Mouse (Mus musculus) lung, embryonic 16.5 days (tissue): ENCODE data around the gene Cers6. TPM values are rescaled to one million over a fixed set of nuclear protein-coding genes. Genes with fewer than 3 reads are reported as not detected.
A peak's percentile ranks its signal among the peaks of the same experiment; 100 is the strongest.

Experiments used
- ATAC-seq: fragments of 200-750 bp; cut with Nextera tagmentation; 2 replicates; pipeline ENCODE4 v1.8.0; 2017; ENCODE audit warnings: low read depth, mild to moderate bottlenecking, moderate library complexity
- H3K27ac ChIP-seq: fragments of 300-500 bp; sonication (generic); 2 replicates; pipeline ENCODE4 v1.5.1; 2014; ENCODE audit warnings: mild to moderate bottlenecking, control low read depth, low read length
- H3K27me3 ChIP-seq: fragments of 300-500 bp; sonication (generic); 2 replicates; pipeline ENCODE4 v1.6.1; 2014; ENCODE audit warnings: low read depth, low read length, mixed read lengths; ENCODE audit not compliant: control insufficient read depth, insufficient read depth
- H3K36me3 ChIP-seq: fragments of 300-500 bp; sonication (generic); 2 replicates; pipeline ENCODE4 v1.6.1; 2014; ENCODE audit warnings: low read length; ENCODE audit not compliant: control insufficient read depth, insufficient read depth
- H3K4me1 ChIP-seq: fragments of 300-500 bp; sonication (generic); replicated peaks from 2 replicates; pipeline ENCODE4 v1.6.1; 2014; ENCODE audit warnings: low read length, mixed read lengths; ENCODE audit not compliant: control insufficient read depth, insufficient read depth
- H3K4me2 ChIP-seq: fragments of 300-500 bp; sonication (generic); 2 replicates; pipeline ENCODE4 v1.6.1; 2014; ENCODE audit warnings: low read depth, low read length, control low read depth
- H3K4me3 ChIP-seq: fragments of 300-500 bp; sonication (generic); 2 replicates; pipeline ENCODE4 v1.5.1; 2014; ENCODE audit warnings: mild to moderate bottlenecking, low read length, control low read depth
- H3K9ac ChIP-seq: fragments of 300-500 bp; sonication (generic); 2 replicates; pipeline ENCODE4 v1.6.1; 2014; ENCODE audit warnings: low read length, control low read depth
- H3K9me3 ChIP-seq: fragments of 300-500 bp; sonication (generic); 2 replicates; pipeline ENCODE4 v1.6.1; 2016; ENCODE audit warnings: low read length; ENCODE audit not compliant: control insufficient read depth
- WGBS: fragments of 180-500 bp; shearing (Covaris S2); extraction: QIAGEN DNeasy Blood & Tissue Kit; methylation state at CpG from one replicate; pipeline ENCODE4 v1.1.7; 2014; 5-methylcytosine and 5-hydroxymethylcytosine counted together
- polyA plus RNA-seq: library from polyadenylated mRNA; unstranded; fragments of >200 nt; fragmentation: Nextera tagmentation; extraction: Ambion mirVana; gene quantifications from 2 replicates; pipeline ENCODE4 v1.2.1, GENCODE M21; 2015

The Cers6 gene
- polyA plus RNA-seq, 1 experiment from 2014 or later = 19.7 TPM

DNA sequence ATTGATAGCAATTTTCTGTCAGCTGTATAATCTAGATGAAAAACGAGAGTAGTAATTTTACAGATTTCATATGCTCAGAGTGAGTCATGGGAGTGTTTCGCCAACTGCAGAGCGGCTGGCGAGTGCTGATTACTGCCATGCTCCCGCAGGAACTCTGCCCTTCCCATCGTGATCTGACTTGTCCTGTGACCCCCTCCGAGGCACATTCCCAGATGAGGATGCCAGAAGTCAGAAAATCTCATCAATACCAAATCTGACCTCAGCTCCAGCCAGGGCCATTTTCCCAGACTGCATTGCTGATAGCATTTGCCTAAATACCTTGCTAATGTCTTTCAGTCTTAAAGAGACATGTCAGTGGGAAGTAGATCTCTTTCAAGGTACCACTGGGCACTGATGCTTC lies 187.9 kb downstream of the Cers6 start:
- no peaks in the 10 kb centered on the region for H3K27me3 ChIP-seq
- H3K4me1 ChIP-seq = peaks cover 6% of the 10 kb centered on the region
- H3K36me3 ChIP-seq = no peaks in the 10 kb centered on the region
- H3K4me3 ChIP-seq = no peak overlapping the region
- WGBS = 66% methylated on average over 7 of the region's 7 CpGs
- H3K27ac ChIP-seq = no peak overlapping the region
- no peak for ATAC-seq
- no peak overlapping the region for H3K9ac ChIP-seq
- H3K4me2 ChIP-seq = no peak overlapping the region
- H3K9me3 ChIP-seq = no peaks in the 10 kb centered on the region

DNA sequence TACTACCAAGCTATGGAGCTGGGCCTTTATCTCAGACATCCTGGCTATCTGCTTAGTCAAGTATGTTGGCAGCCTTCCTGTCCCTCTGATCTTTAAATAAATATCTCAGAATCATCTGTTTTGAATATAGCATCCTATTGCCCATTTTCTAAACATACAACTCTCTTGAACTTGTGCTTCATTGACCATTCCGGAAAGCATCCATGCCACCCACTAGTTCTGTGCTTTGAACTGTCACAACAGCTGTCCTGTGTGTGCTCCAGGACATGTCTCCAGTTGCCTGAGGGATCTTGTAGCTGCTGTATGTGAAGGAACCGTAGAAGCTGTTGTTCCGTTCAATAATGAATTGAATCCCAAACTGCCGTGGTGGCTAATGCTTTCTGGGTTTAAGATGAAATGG lies 188.9 kb downstream of the Cers6 start:
- H3K4me1 ChIP-seq = peaks cover 9% of the 10 kb centered on the region
- H3K4me2 ChIP-seq = no peak overlapping the region
- no peak overlapping the region for H3K9ac ChIP-seq
- peak; percentile 42; the same call in 1 of the 2 replicates for ATAC-seq
- H3K4me3 ChIP-seq = no peak overlapping the region
- 0 out of 2 replicates have a peak overlapping the region, but pooled peaks have one; percentile 27 for H3K27ac ChIP-seq
- no peaks in the 10 kb centered on the region for H3K36me3 ChIP-seq
- no peaks in the 10 kb centered on the region for H3K9me3 ChIP-seq
- WGBS = 43% methylated on average over 4 of the region's 4 CpGs
- H3K27me3 ChIP-seq = no peaks in the 10 kb centered on the region

DNA sequence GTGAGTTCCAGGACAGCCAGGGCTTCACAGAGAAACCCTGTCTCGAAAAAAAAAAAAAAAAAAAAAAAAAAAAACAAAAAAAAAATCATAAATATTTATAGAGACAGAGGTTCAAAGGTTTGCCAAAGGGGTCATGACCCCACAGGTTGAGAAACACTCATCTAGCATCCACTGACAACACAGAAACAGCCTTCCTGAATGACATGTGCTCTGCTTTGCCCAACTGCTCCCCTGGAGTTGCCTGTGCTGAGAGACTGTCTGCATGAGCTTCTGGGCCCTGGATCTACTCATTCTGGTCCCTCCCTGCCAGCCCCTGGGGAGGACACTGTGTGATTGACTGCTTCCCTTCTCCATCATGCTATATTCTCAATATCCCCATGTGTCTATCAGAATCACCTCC lies 190.4 kb downstream of the Cers6 start:
- Histone ChIP-seq H3K36me3 (no peaks in the 10 kb centered on the region), H3K27ac (no peak overlapping the region), H3K9me3 (no peaks in the 10 kb centered on the region), H3K4me2 (no peak overlapping the region), H3K4me1 (peaks cover 9% of the 10 kb centered on the region), H3K4me3 (no peak overlapping the region), H3K27me3 (no peaks in the 10 kb centered on the region), H3K9ac (no peak overlapping the region)
- no peak for ATAC-seq
- 14% methylated on average over 1 of the region's 1 CpGs for WGBS

GRCm38 (mm10) chr2:69053210-69053858 lies 192.1 kb downstream of the Cers6 start:
- Histone ChIP-seq H3K9ac (no peak overlapping the region), H3K4me2 (no peak overlapping the region), H3K4me3 (no peak overlapping the region), H3K27ac (peak overlapping the region; percentile 9; the same call in 1 of the 2 replicates), H3K9me3 (no peaks in the 10 kb centered on the region), H3K36me3 (no peaks in the 10 kb centered on the region), H3K4me1 (peaks cover 9% of the 10 kb centered on the region), H3K27me3 (no peaks in the 10 kb centered on the region)
- 57% methylated on average over 4 of the region's 4 CpGs for WGBS
- ATAC-seq = peak; percentile 43

GRCm38 (mm10) chr2:69054279-69054678 lies 193.0 kb downstream of the Cers6 start:
- no peak overlapping the region for H3K27ac ChIP-seq
- H3K4me3 ChIP-seq = no peak overlapping the region
- peak; percentile 93 for ATAC-seq
- no peaks in the 10 kb centered on the region for H3K27me3 ChIP-seq
- peaks cover 9% of the 10 kb centered on the region for H3K4me1 ChIP-seq
- WGBS = 56% methylated on average over 4 of the region's 4 CpGs
- no peak overlapping the region for H3K4me2 ChIP-seq
- no peaks in the 10 kb centered on the region for H3K36me3 ChIP-seq
- no peaks in the 10 kb centered on the region for H3K9me3 ChIP-seq
- H3K9ac ChIP-seq = no peak overlapping the region

GRCm38 (mm10) chr2:69055174-69055573 lies 193.9 kb downstream of the Cers6 start:
- Histone ChIP-seq H3K4me1 (peaks cover 9% of the 10 kb centered on the region), H3K4me2 (no peak overlapping the region), H3K4me3 (no peak overlapping the region), H3K36me3 (no peaks in the 10 kb centered on the region), H3K27ac (no peak overlapping the region), H3K9ac (no peak overlapping the region), H3K9me3 (no peaks in the 10 kb centered on the region), H3K27me3 (no peaks in the 10 kb centered on the region)
- no peak for ATAC-seq
- WGBS = 93% methylated on average over 6 of the region's 6 CpGs

DNA sequence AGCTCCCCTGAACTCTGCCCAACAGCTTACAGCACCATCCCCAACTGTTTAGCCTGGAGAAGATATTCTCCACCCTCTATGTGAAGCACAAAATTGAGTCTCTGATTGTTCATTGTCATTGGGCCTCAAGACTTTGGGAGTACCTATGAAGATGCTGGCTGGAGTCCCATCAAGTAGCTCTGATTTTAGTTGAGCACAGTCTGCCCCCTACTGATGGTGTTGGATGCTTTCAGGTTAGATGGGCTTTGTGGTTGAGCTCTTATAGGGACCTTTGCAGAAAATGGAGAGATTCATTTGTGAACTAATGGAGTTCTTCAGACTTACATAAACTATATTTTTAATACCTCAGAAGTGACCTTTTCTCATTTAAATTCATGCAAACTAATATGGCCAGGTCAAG lies 200.1 kb downstream of the Cers6 start:
- Histone ChIP-seq H3K9ac (no peak overlapping the region), H3K4me3 (no peak overlapping the region), H3K4me2 (no peak overlapping the region), H3K4me1 (no peaks in the 10 kb centered on the region), H3K9me3 (no peaks in the 10 kb centered on the region), H3K27me3 (no peaks in the 10 kb centered on the region), H3K27ac (no peak overlapping the region), H3K36me3 (no peaks in the 10 kb centered on the region)
- ATAC-seq = no peak

DNA sequence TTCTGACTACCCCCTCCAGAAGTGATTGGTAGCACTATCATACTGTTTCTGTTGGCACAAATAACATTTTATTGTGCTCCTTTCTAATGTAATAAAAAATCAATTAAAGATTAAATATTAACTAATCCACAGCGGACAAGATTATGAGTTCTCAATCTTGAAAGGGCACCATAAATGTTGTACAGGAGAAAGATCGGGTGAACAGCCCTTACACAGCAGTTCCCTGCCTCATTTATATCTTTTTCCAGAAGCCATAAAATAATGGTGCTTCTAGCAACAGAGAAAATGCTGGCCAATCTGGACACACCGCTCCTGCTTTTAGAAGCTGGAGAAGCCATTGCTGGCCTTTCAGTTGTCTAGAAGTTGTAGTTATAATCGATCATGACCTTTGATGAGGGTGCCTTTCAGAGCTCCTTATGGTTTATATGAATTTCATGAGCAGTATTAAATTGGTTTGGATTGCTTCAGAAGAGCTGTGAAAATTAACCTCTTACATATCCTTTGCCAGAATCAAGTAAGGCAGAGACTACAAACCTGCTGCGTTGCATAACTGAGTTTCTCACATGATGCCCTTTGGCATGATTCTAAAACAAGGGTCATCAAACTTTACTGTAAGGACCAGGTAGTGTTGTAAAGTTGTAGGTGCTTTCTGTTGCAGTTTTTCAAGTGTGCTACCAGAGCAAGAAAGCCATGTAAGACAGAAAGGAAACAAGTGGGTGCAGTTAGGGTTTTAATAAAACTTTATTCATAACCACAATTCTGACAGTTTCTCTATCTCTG lies 200.9 kb downstream of the Cers6 start:
- Histone ChIP-seq H3K9me3 (no peaks in the 10 kb centered on the region), H3K9ac (no peak overlapping the region), H3K4me2 (no peak overlapping the region), H3K4me3 (no peak overlapping the region), H3K27me3 (no peaks in the 10 kb centered on the region), H3K36me3 (no peaks in the 10 kb centered on the region), H3K27ac (no peak overlapping the region), H3K4me1 (no peaks in the 10 kb centered on the region)
- WGBS = 88% methylated on average over 5 of the region's 5 CpGs
- ATAC-seq = no peak

- ATAC-seq = no peak
- no peaks in the 10 kb centered on the region for H3K36me3 ChIP-seq
- no peak overlapping the region for H3K4me3 ChIP-seq
- no peak overlapping the region for H3K4me2 ChIP-seq
- no peaks in the 10 kb centered on the region for H3K9me3 ChIP-seq
- no peaks in the 10 kb centered on the region for H3K27me3 ChIP-seq
- no peaks in the 10 kb centered on the region for H3K4me1 ChIP-seq
- no peak overlapping the region for H3K9ac ChIP-seq
- 86% methylated on average over 6 of the region's 6 CpGs for WGBS
- no peak overlapping the region for H3K27ac ChIP-seq
Observed at GRCm38 (mm10) chr2:69064759-69065158, 203.5 kb downstream of the Cers6 start.
